Mouse (Mus musculus) liver, embryonic 14.5 days (tissue): ENCODE data around the gene Anxa9.

Source experiments
- CTCF ChIP-seq: IDR thresholded peaks from 2 replicates; pipeline ENCODE4 v1.5.1; 2016; ENCODE audit warnings: antibody characterized with exemption, low read depth, control low read depth
- EP300 ChIP-seq: IDR thresholded peaks from 2 replicates; pipeline ENCODE4 v1.6.1; 2016; ENCODE audit warnings: antibody characterized with exemption, low read depth

GRCm38 (mm10) chr3:95285390-95285789 lies 21.6 kb downstream of the Anxa9 start:
- TF ChIP-seq CTCF: no peak
- TF ChIP-seq EP300: no peak
